Mouse (Mus musculus): Measurements from ENCODE around the gene Nrip2. TPM values are rescaled to one million over a fixed set of nuclear protein-coding genes. Genes with fewer than 3 reads are reported as not detected.

The Nrip2 gene
- 3.6 and 3.7 TPM in 2 replicates for polyA plus RNA-seq (2016; fragmentation: Nextera tagmentation; extraction: Ambion mirVana)

GRCm38 (mm10) chr6:128398996-128399395, at the start of gene Nrip2:
Gene Nrip2 (plus strand): TSS chr6:128399296.
- peak within 1 kb of the TSS; percentile 33 for H3K4me2 ChIP-seq (replicated peaks)
- H3K9ac ChIP-seq = peak within 1 kb of the TSS; percentile 16; the same call in 1 of the 2 replicates
- no peak within 1 kb of the TSS for H3K4me3 ChIP-seq
- H3K4me1 ChIP-seq = 0 out of 2 replicates have a peak, but pooled peaks cover 4% of the 10 kb centered on the region
- 70% methylated on average over 3 of the region's 3 CpGs for WGBS
- H3K9me3 ChIP-seq = no peaks in the 10 kb centered on the region
- no peaks in the 10 kb centered on the region for H3K27me3 ChIP-seq
- ATAC-seq (ENCODE audit: insufficient number of reproducible peaks, insufficient read depth, low FRiP score, low TSS enrichment) = no peak
- no peaks in the 10 kb centered on the region for H3K36me3 ChIP-seq
- H3K27ac ChIP-seq = peak within 1 kb of the TSS; percentile 23; the same call in 1 of the 2 replicates

GRCm38 (mm10) chr6:128349711-128350110, 49.4 kb upstream of the Nrip2 start:
- no peak overlapping the region for H3K9ac ChIP-seq
- 24% methylated on average over 7 of the region's 7 CpGs for WGBS
- H3K27ac ChIP-seq = peak overlapping the region; percentile 67; the same call in 1 of the 2 replicates

GRCm38 (mm10) chr6:128354140-128354539, 45.0 kb upstream of the Nrip2 start:
- Histone ChIP-seq H3K36me3 (peaks cover 25% of the 10 kb centered on the region), H3K4me3 (peak overlapping the region; percentile 82; the same call in 1 of the 2 replicates), H3K27me3 (no peaks in the 10 kb centered on the region), H3K9me3 (no peaks in the 10 kb centered on the region), H3K9ac (no peak overlapping the region), H3K4me2 (replicated peaks) (peak overlapping the region; percentile 63; the same call in 1 of the 2 replicates), H3K27ac (no peak overlapping the region), H3K4me1 (peaks cover 24% of the 10 kb centered on the region)
- 30% methylated on average over 3 of the region's 3 CpGs for WGBS
- ATAC-seq (ENCODE audit: insufficient number of reproducible peaks, insufficient read depth, low FRiP score, low TSS enrichment) = no peak

More at GRCm38 (mm10) chr6:128349711-128350110, 49.4 kb upstream of the Nrip2 start:
- Histone ChIP-seq H3K36me3 (peaks cover 4% of the 10 kb centered on the region; the same call in 1 of the 2 replicates), H3K9me3 (no peaks in the 10 kb centered on the region), H3K4me1 (peaks cover 15% of the 10 kb centered on the region), H3K4me3 (no peak overlapping the region), H3K4me2 (replicated peaks) (no peak overlapping the region), H3K27me3 (no peaks in the 10 kb centered on the region)
- no peak for ATAC-seq (ENCODE audit: insufficient number of reproducible peaks, insufficient read depth, low FRiP score, low TSS enrichment)

GRCm38 (mm10) chr6:128355201-128355681, 43.9 kb upstream of the Nrip2 start:
- ATAC-seq (ENCODE audit: insufficient number of reproducible peaks, insufficient read depth, low FRiP score, low TSS enrichment) = peak; percentile 64
- Histone ChIP-seq H3K36me3 (peaks cover 25% of the 10 kb centered on the region), H3K9me3 (no peaks in the 10 kb centered on the region), H3K4me1 (peaks cover 24% of the 10 kb centered on the region), H3K9ac (peak overlapping the region; percentile 81), H3K4me2 (replicated peaks) (peak overlapping the region; percentile 63), H3K27ac (peak overlapping the region; percentile 91), H3K27me3 (no peaks in the 10 kb centered on the region), H3K4me3 (peak overlapping the region; percentile 82)
- WGBS = under 1% methylated on average over 24 of the region's 28 CpGs

GRCm38 (mm10) chr6:128355726-128356416, 43.2 kb upstream of the Nrip2 start, which contains the start of gene Tulp3:
Gene Tulp3 (minus strand): TSS chr6:128355851.
- H3K4me3 ChIP-seq = peak within 1 kb of the TSS; percentile 82
- H3K4me1 ChIP-seq = peaks cover 24% of the 10 kb centered on the region
- peaks cover 23% of the 10 kb centered on the region for H3K36me3 ChIP-seq
- peak within 1 kb of the TSS; percentile 81 for H3K9ac ChIP-seq
- peak within 1 kb of the TSS; percentile 63 for H3K4me2 ChIP-seq (replicated peaks)
- peak; percentile 98 for ATAC-seq (ENCODE audit: insufficient number of reproducible peaks, insufficient read depth, low FRiP score, low TSS enrichment)
- H3K27ac ChIP-seq = peak within 1 kb of the TSS; percentile 91
- no peaks in the 10 kb centered on the region for H3K9me3 ChIP-seq
- no peaks in the 10 kb centered on the region for H3K27me3 ChIP-seq
- WGBS = under 1% methylated on average over 42 of the region's 42 CpGs

GRCm38 (mm10) chr6:128358999-128359398, 40.1 kb upstream of the Nrip2 start:
- Histone ChIP-seq H3K9me3 (no peaks in the 10 kb centered on the region), H3K4me2 (replicated peaks) (no peak overlapping the region), H3K9ac (no peak overlapping the region), H3K4me3 (no peak overlapping the region), H3K27ac (no peak overlapping the region), H3K4me1 (peaks cover 28% of the 10 kb centered on the region), H3K27me3 (no peaks in the 10 kb centered on the region), H3K36me3 (peaks cover 21% of the 10 kb centered on the region)
- ATAC-seq (ENCODE audit: insufficient number of reproducible peaks, insufficient read depth, low FRiP score, low TSS enrichment) = no peak
- 17% methylated on average over 2 of the region's 2 CpGs for WGBS

- ATAC-seq (ENCODE audit: insufficient number of reproducible peaks, insufficient read depth, low FRiP score, low TSS enrichment) = no peak
- peak overlapping the region; percentile 90 for H3K4me3 ChIP-seq
- peaks cover 19% of the 10 kb centered on the region for H3K4me1 ChIP-seq
- H3K36me3 ChIP-seq = peaks cover 34% of the 10 kb centered on the region
- H3K27me3 ChIP-seq = no peaks in the 10 kb centered on the region
- H3K27ac ChIP-seq = peak overlapping the region; percentile 95
- H3K9me3 ChIP-seq = no peaks in the 10 kb centered on the region
- peak overlapping the region; percentile 92 for H3K4me2 ChIP-seq (replicated peaks)
- H3K9ac ChIP-seq = peak overlapping the region; percentile 81
- WGBS = 17% methylated on average over 9 of the region's 9 CpGs
These were observed 37.2 kb upstream of the Nrip2 start for GRCm38 (mm10) chr6:128361901-128362300.

- Histone ChIP-seq H3K27ac (peak within 1 kb of the TSS; percentile 95), H3K4me2 (replicated peaks) (peak within 1 kb of the TSS; percentile 92), H3K9me3 (no peaks in the 10 kb centered on the region), H3K27me3 (no peaks in the 10 kb centered on the region), H3K9ac (peak within 1 kb of the TSS; percentile 81), H3K4me3 (peak within 1 kb of the TSS; percentile 90), H3K4me1 (peaks cover 19% of the 10 kb centered on the region), H3K36me3 (peaks cover 34% of the 10 kb centered on the region)
- under 1% methylated on average over 74 of the region's 76 CpGs for WGBS
- peak; percentile 92 for ATAC-seq (ENCODE audit: insufficient number of reproducible peaks, insufficient read depth, low FRiP score, low TSS enrichment)
These were observed 36.6 kb upstream of the Nrip2 start, which contains the start of the genes Rhno1 and Foxm1 for GRCm38 (mm10) chr6:128362381-128363006. Gene Rhno1 (minus strand): TSS chr6:128362911. Gene Foxm1 (plus strand): TSS chr6:128362967.

GRCm38 (mm10) chr6:128363007-128363825, 35.9 kb upstream of the Nrip2 start:
- Histone ChIP-seq H3K9ac (peak overlapping the region; percentile 81), H3K9me3 (no peaks in the 10 kb centered on the region), H3K4me1 (peaks cover 19% of the 10 kb centered on the region), H3K27me3 (no peaks in the 10 kb centered on the region), H3K4me2 (replicated peaks) (peak overlapping the region; percentile 92), H3K36me3 (peaks cover 34% of the 10 kb centered on the region), H3K4me3 (peak overlapping the region; percentile 90), H3K27ac (peak overlapping the region; percentile 95)
- peak; percentile 43 for ATAC-seq (ENCODE audit: insufficient number of reproducible peaks, insufficient read depth, low FRiP score, low TSS enrichment)
- 2% methylated on average over 45 of the region's 46 CpGs for WGBS

GRCm38 (mm10) chr6:128364721-128365120, 34.4 kb upstream of the Nrip2 start:
- H3K4me3 ChIP-seq = no peak overlapping the region
- no peak overlapping the region for H3K9ac ChIP-seq
- H3K4me2 ChIP-seq (replicated peaks) = no peak overlapping the region; the same call in 1 of the 2 replicates

GRCm38 (mm10) chr6:128366466-128366865, 32.6 kb upstream of the Nrip2 start:
- no peak for ATAC-seq (ENCODE audit: insufficient number of reproducible peaks, insufficient read depth, low FRiP score, low TSS enrichment)
- Histone ChIP-seq H3K4me1 (peaks cover 8% of the 10 kb centered on the region), H3K9ac (no peak overlapping the region), H3K36me3 (peaks cover 58% of the 10 kb centered on the region), H3K4me2 (replicated peaks) (no peak overlapping the region), H3K27ac (no peak overlapping the region), H3K4me3 (no peak overlapping the region), H3K27me3 (no peaks in the 10 kb centered on the region), H3K9me3 (no peaks in the 10 kb centered on the region)
- WGBS = 92% methylated on average over 5 of the region's 5 CpGs

More at GRCm38 (mm10) chr6:128364721-128365120, 34.4 kb upstream of the Nrip2 start:
- H3K4me1 ChIP-seq = peaks cover 17% of the 10 kb centered on the region
- ATAC-seq (ENCODE audit: insufficient number of reproducible peaks, insufficient read depth, low FRiP score, low TSS enrichment) = no peak
- 81% methylated on average over 6 of the region's 6 CpGs for WGBS
- no peaks in the 10 kb centered on the region for H3K27me3 ChIP-seq
- no peak overlapping the region for H3K27ac ChIP-seq
- no peaks in the 10 kb centered on the region for H3K9me3 ChIP-seq
- H3K36me3 ChIP-seq = peaks cover 40% of the 10 kb centered on the region

All from embryonic facial prominence, embryonic 12.5 days (tissue).